Mouse (Mus musculus) ES-Bruce4 (cell line): ENCODE data around the gene Rab11fip4. TPM values are rescaled to one million over a fixed set of nuclear protein-coding genes. Genes with fewer than 3 reads are reported as not detected.

Experiments
- H3K27ac ChIP-seq: 2 replicates; pipeline ENCODE4 v1.5.1; 2012; ENCODE audit warnings: low read length, inconsistent platforms; ENCODE audit not compliant: insufficient read depth
- H3K27me3 ChIP-seq: 2 replicates; pipeline ENCODE4 v1.6.1; 2012; ENCODE audit warnings: mild to moderate bottlenecking, low read length, inconsistent platforms; ENCODE audit not compliant: control insufficient read depth, poor library complexity, insufficient read depth, severe bottlenecking
- H3K36me3 ChIP-seq: 2 replicates; pipeline ENCODE4 v1.6.1; 2012; ENCODE audit warnings: inconsistent platforms, mild to moderate bottlenecking, low read length, moderate library complexity; ENCODE audit not compliant: control insufficient read depth, poor library complexity, insufficient read depth, severe bottlenecking
- H3K4me1 ChIP-seq: one replicate; pipeline ENCODE4 v1.8.1; 2011; ENCODE audit warnings: low read length; ENCODE audit not compliant: control insufficient read depth, insufficient read depth
- H3K4me3 ChIP-seq: 2 replicates; pipeline ENCODE4 v1.5.1; 2011; ENCODE audit warnings: low read depth, mild to moderate bottlenecking, low read length
- H3K9ac ChIP-seq: 2 replicates; pipeline ENCODE4 v1.6.1; 2012; ENCODE audit warnings: low read depth, mild to moderate bottlenecking, inconsistent platforms; ENCODE audit not compliant: poor library complexity, severe bottlenecking
- H3K9me3 ChIP-seq: replicated peaks from 2 replicates; pipeline ENCODE4 v1.6.1; 2012; ENCODE audit warnings: mild to moderate bottlenecking, low read length, inconsistent platforms; ENCODE audit not compliant: control insufficient read depth, poor library complexity, insufficient read depth, severe bottlenecking
- CTCF ChIP-seq: IDR thresholded peaks from one replicate; pipeline ENCODE4 v1.8.1; 2011; ENCODE audit warnings: low read depth, low read length
- EP300 ChIP-seq: IDR thresholded peaks from 2 replicates; pipeline ENCODE4 v1.6.1; 2011; ENCODE audit warnings: low read depth, low read length; ENCODE audit not compliant: insufficient read depth
- POLR2A ChIP-seq: IDR thresholded peaks from one replicate; pipeline ENCODE4 v1.8.1; 2011; ENCODE audit warnings: low read length; ENCODE audit not compliant: insufficient read depth
- polyA plus RNA-seq: library from polyadenylated mRNA; stranded (reverse); fragments of >200 nt; gene quantifications from 2 replicates; pipeline ENCODE4 v1.2.4, GENCODE M21; 2011; ENCODE audit warnings: low read depth; ENCODE audit not compliant: missing spikeins, insufficient read depth, insufficient read length

Gene Rab11fip4
- polyA plus RNA-seq: 27.3 and 28.9 TPM in 2 replicates

- Histone ChIP-seq H3K27me3 (no peaks in the 10 kb centered on the region), H3K9ac (peak within 1 kb of the TSS; percentile 72), H3K4me3 (peak within 1 kb of the TSS; percentile 64), H3K4me1 (no peaks in the 10 kb centered on the region), H3K27ac (no peak within 1 kb of the TSS), H3K9me3 (no peaks in the 10 kb centered on the region), H3K36me3 (no peaks in the 10 kb centered on the region)
- no peak for TF ChIP-seq POLR2A
- no peak for TF ChIP-seq EP300
- no peak for TF ChIP-seq CTCF
Measured at GRCm38 (mm10) chr11:79590664-79591590, at the start of gene Rab11fip4. TSS of gene Rab11fip4 (plus strand) at chr11:79591212.

- no peak for TF ChIP-seq EP300
- TF ChIP-seq CTCF: no peak
- no peak for TF ChIP-seq POLR2A
- peaks cover 2% of the 10 kb centered on the region; the same call in 1 of the 2 replicates for H3K36me3 ChIP-seq
Measured at GRCm38 (mm10) chr11:79552622-79553021, 38.4 kb upstream of the Rab11fip4 start.

GRCm38 (mm10) chr11:79560536-79560935, 30.5 kb upstream of the Rab11fip4 start:
- no peak overlapping the region for H3K9ac ChIP-seq
- no peaks in the 10 kb centered on the region for H3K27me3 ChIP-seq
- H3K4me3 ChIP-seq: no peak overlapping the region
- H3K9me3 ChIP-seq: no peaks in the 10 kb centered on the region
- TF ChIP-seq POLR2A (no peak), EP300 (no peak)
- H3K27ac ChIP-seq: no peak overlapping the region
- no peaks in the 10 kb centered on the region for H3K4me1 ChIP-seq
- peaks cover 5% of the 10 kb centered on the region; the same call in 1 of the 2 replicates for H3K36me3 ChIP-seq

More at GRCm38 (mm10) chr11:79552622-79553021, 38.4 kb upstream of the Rab11fip4 start:
- Histone ChIP-seq H3K9me3 (no peaks in the 10 kb centered on the region), H3K27me3 (no peaks in the 10 kb centered on the region), H3K9ac (no peak overlapping the region), H3K4me3 (no peak overlapping the region), H3K27ac (no peak overlapping the region), H3K4me1 (no peaks in the 10 kb centered on the region)

- H3K4me1 ChIP-seq: no peaks in the 10 kb centered on the region
- no peak overlapping the region for H3K27ac ChIP-seq
- peaks cover 8% of the 10 kb centered on the region; the same call in 1 of the 2 replicates for H3K36me3 ChIP-seq
- H3K27me3 ChIP-seq: no peaks in the 10 kb centered on the region
- no peak overlapping the region for H3K4me3 ChIP-seq
- no peaks in the 10 kb centered on the region for H3K9me3 ChIP-seq
- H3K9ac ChIP-seq: no peak overlapping the region
- TF ChIP-seq CTCF: no peak
- no peak for TF ChIP-seq POLR2A
- no peak for TF ChIP-seq EP300
Measured at GRCm38 (mm10) chr11:79563493-79563892, 27.5 kb upstream of the Rab11fip4 start.

GRCm38 (mm10) chr11:79566947-79567346, 24.1 kb upstream of the Rab11fip4 start:
- TF ChIP-seq CTCF (peak; percentile 2), EP300 (no peak), POLR2A (no peak)
- H3K4me3 ChIP-seq: no peak overlapping the region
- no peaks in the 10 kb centered on the region for H3K4me1 ChIP-seq
- no peak overlapping the region for H3K27ac ChIP-seq
- peaks cover 8% of the 10 kb centered on the region; the same call in 1 of the 2 replicates for H3K36me3 ChIP-seq
- H3K9me3 ChIP-seq: no peaks in the 10 kb centered on the region
- no peak overlapping the region for H3K9ac ChIP-seq
- H3K27me3 ChIP-seq: no peaks in the 10 kb centered on the region
